Mouse (Mus musculus) mammary gland, adult 2 months (tissue): ENCODE measurements around the gene Flrt2. TPM values are rescaled to one million over a fixed set of nuclear protein-coding genes. Genes with fewer than 3 reads are reported as not detected.

Experiments used
- polyA plus RNA-seq: library from polyadenylated mRNA; depleted of rRNA; stranded (reverse); fragments of >200 nt; gene quantifications from 2 replicates; pipeline ENCODE4 v1.2.3, GENCODE M21; 2012; ENCODE audit warnings: low replicate concordance; rRNA removed

Flrt2 gene
- 5.5 and 8.3 TPM in 2 replicates for polyA plus RNA-seq

GRCm38 (mm10) chr12:95691961-95692767, at the start of gene Flrt2:
Gene Flrt2, plus strand, starts transcription at chr12:95692226.

